ENCODE assay signal across 21 mouse cellular contexts in the genomic region with DNA sequence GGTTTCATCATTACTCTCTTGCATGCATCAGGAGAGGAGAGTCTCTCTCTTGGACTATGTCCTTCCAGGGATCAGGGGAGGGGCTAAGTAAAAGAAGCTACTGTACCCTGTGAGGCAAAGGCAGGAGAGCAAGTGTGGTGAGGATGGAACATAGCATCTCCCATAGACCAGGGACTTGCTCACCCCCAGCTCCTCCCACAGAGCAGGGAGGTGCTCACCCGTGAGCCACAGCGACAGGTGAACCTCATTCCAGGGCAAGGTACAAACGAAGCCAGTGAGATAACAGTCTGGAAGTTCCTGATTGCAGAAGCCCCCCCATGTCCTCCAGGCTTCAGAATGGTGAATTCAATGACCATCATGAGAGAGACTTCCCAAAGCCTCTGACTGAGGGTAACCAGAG. TPM values are rescaled to one million over a fixed set of nuclear protein-coding genes. Genes with fewer than 3 reads are reported as not detected.
DNase-seq lines count a peak whose midpoint lies in the region; ATAC-seq and TF ChIP-seq lines count a peak whose summit lies in the region.
"Had no signal": no experiment of that assay in that cellular context is flagged by ENCODE, and none has a peak within 500 bp of the region (broad histone marks: within the 10 kb centered on the region; RNA-seq: fewer than 3 reads in every experiment).

No protein-coding gene starts in this region.

- H3K9me3 ChIP-seq in midbrain, embryonic 13.5 days, result no peaks in the 10 kb centered on the region
- no peaks in the 10 kb centered on the region for H3K9me3 ChIP-seq in midbrain, embryonic 15.5 days
- no peaks in the 10 kb centered on the region for H3K9me3 ChIP-seq in stomach, postnatal 0 days (ENCODE audit: control insufficient read depth, low read length)
- H3K9me3 ChIP-seq: embryonic facial prominence, embryonic 10.5 days; forebrain, embryonic 13.5 days; heart, embryonic 15.5 days; hindbrain, embryonic 10.5 days; hindbrain, embryonic 15.5 days had no signal

- peak; percentile 87 for DNase-seq in heart, adult 11 months
- no peak for DNase-seq in heart, adult 8-10 months (ENCODE audit: low spot score)
- no peak for DNase-seq in stomach, postnatal 0 days (ENCODE audit: low spot score)
- no peak for DNase-seq in thymus, postnatal 10 days (ENCODE audit: low spot score in 2 of 2)
- no peak for DNase-seq in urinary bladder, postnatal 10 days (ENCODE audit: low spot score)
- DNase-seq: adrenal gland, postnatal 14 days; B cell, adult 2 months; cerebellum, adult 2 months; cerebellum, postnatal 10 days; forebrain, postnatal 0 days had no signal

- TF ChIP-seq CTCF in stomach, postnatal 0 days (IDR thresholded peaks at IDR 0.05; ENCODE audit: low read depth), result no peak

- 79% methylated on average over 3 of the region's 3 CpGs for WGBS in midbrain, embryonic 13.5 days
- WGBS in midbrain, embryonic 15.5 days, result 89% methylated on average over 3 of the region's 3 CpGs
- WGBS in macrophage (ENCODE audit: missing documents), result 92% methylated on average over 3 of the region's 3 CpGs
- 49% methylated on average over 3 of the region's 3 CpGs for WGBS in stomach, postnatal 0 days

- H3K79me2 ChIP-seq in macrophage (ENCODE audit: inconsistent target), result 0 out of 2 replicates have a peak, but pooled peaks cover 10% of the 10 kb centered on the region

- TF ChIP-seq EP300 in stomach, postnatal 0 days (optimal IDR thresholded peaks at IDR 0.05), result no peak

- no peak overlapping the region for H3K27ac ChIP-seq in midbrain, embryonic 13.5 days
- no peak overlapping the region for H3K27ac ChIP-seq in midbrain, embryonic 15.5 days
- H3K27ac ChIP-seq in macrophage, result peak overlapping the region; percentile 99
- no peak overlapping the region for H3K27ac ChIP-seq in stomach, postnatal 0 days (replicated peaks)
- H3K27ac ChIP-seq: embryonic facial prominence, embryonic 10.5 days; forebrain, embryonic 13.5 days; heart, embryonic 15.5 days; hindbrain, embryonic 10.5 days; hindbrain, embryonic 15.5 days had no signal

- no peaks in the 10 kb centered on the region for H3K27me3 ChIP-seq in midbrain, embryonic 13.5 days
- H3K27me3 ChIP-seq in midbrain, embryonic 15.5 days (replicated peaks), result no peaks in the 10 kb centered on the region
- H3K27me3 ChIP-seq in stomach, postnatal 0 days (ENCODE audit: control insufficient read depth, insufficient read depth, low read length), result no peaks in the 10 kb centered on the region
- H3K27me3 ChIP-seq: forebrain, embryonic 13.5 days; heart, embryonic 15.5 days; hindbrain, embryonic 15.5 days had no signal

- H3K4me3 ChIP-seq in midbrain, embryonic 13.5 days (replicated peaks), result no peak overlapping the region
- H3K4me3 ChIP-seq in midbrain, embryonic 15.5 days, result no peak overlapping the region
- no peak overlapping the region for H3K4me3 ChIP-seq in macrophage (ENCODE audit: inconsistent target)
- no peak overlapping the region for H3K4me3 ChIP-seq in stomach, postnatal 0 days (ENCODE audit: low read depth, low read length)
- H3K4me3 ChIP-seq: embryonic facial prominence, embryonic 10.5 days; forebrain, embryonic 13.5 days; heart, embryonic 15.5 days; hindbrain, embryonic 10.5 days; hindbrain, embryonic 15.5 days had no signal

- no peak overlapping the region for H3K9ac ChIP-seq in midbrain, embryonic 13.5 days (replicated peaks)
- no peak overlapping the region for H3K9ac ChIP-seq in midbrain, embryonic 15.5 days
- H3K9ac ChIP-seq in stomach, postnatal 0 days (ENCODE audit: low read length), result no peak overlapping the region
- H3K9ac ChIP-seq: forebrain, embryonic 13.5 days; forebrain, postnatal 0 days; heart, embryonic 15.5 days; hindbrain, embryonic 15.5 days had no signal

- 0 out of 2 replicates have a peak, but pooled peaks have one; percentile 40 for ATAC-seq in midbrain, embryonic 13.5 days
- ATAC-seq in midbrain, embryonic 15.5 days (replicated peaks), result no peak
- ATAC-seq in stomach, postnatal 0 days (ENCODE audit: low FRiP score, low TSS enrichment), result peak; percentile 51; the same call in 1 of the 2 replicates
- ATAC-seq: activated CD4-positive, CD25-positive, alpha-beta regulatory T cell, adult 4 months; forebrain, embryonic 13.5 days; forebrain, postnatal 0 days had no signal

- peaks cover 5% of the 10 kb centered on the region for H3K4me1 ChIP-seq in midbrain, embryonic 13.5 days (replicated peaks)
- peaks cover 6% of the 10 kb centered on the region for H3K4me1 ChIP-seq in midbrain, embryonic 15.5 days
- H3K4me1 ChIP-seq in stomach, postnatal 0 days (replicated peaks; ENCODE audit: control insufficient read depth, insufficient read depth), result no peaks in the 10 kb centered on the region
- H3K4me1 ChIP-seq: embryonic facial prominence, embryonic 10.5 days; forebrain, embryonic 13.5 days; heart, embryonic 15.5 days; hindbrain, embryonic 10.5 days; hindbrain, embryonic 15.5 days had no signal

- no peak overlapping the region for H3K4me2 ChIP-seq in midbrain, embryonic 13.5 days (replicated peaks)
- no peak overlapping the region for H3K4me2 ChIP-seq in midbrain, embryonic 15.5 days
- H3K4me2 ChIP-seq in stomach, postnatal 0 days (replicated peaks; ENCODE audit: low read depth), result no peak overlapping the region
- H3K4me2 ChIP-seq: forebrain, embryonic 13.5 days; heart, embryonic 11.5 days; heart, embryonic 15.5 days; hindbrain, embryonic 15.5 days had no signal

- H3K36me3 ChIP-seq in midbrain, embryonic 13.5 days, result no peaks in the 10 kb centered on the region
- H3K36me3 ChIP-seq in midbrain, embryonic 15.5 days (replicated peaks), result no peaks in the 10 kb centered on the region
- H3K36me3 ChIP-seq in macrophage (ENCODE audit: inconsistent target), result no peaks in the 10 kb centered on the region
- H3K36me3 ChIP-seq in stomach, postnatal 0 days (ENCODE audit: control insufficient read depth, insufficient read depth, low read length), result no peaks in the 10 kb centered on the region
- H3K36me3 ChIP-seq: embryonic facial prominence, embryonic 10.5 days; heart, embryonic 15.5 days; hindbrain, embryonic 10.5 days; hindbrain, embryonic 15.5 days had no signal

RNA-seq across cellular contexts. Expression of a gene that starts 2.6 kb away (rescaled TPM):
- 1 to 10 TPM; 6.3 to 8.1 (median 6.5) TPM for total RNA-seq in heart, adult 8-10 months (2022)
- 75.2 and 79.0 TPM in 2 replicates for polyA plus RNA-seq in midbrain, embryonic 13.5 days (2015; fragmentation: Nextera tagmentation; extraction: Ambion mirVana)
- 83.5 and 88.1 TPM in 2 replicates for polyA plus RNA-seq in midbrain, embryonic 15.5 days (2015; fragmentation: Nextera tagmentation; extraction: Ambion mirVana)
- 100 to 1,000 TPM; 298 to 910 (median 469) TPM for total RNA-seq in macrophage (2018; cell fraction: chromatin; rRNA removed)
- total RNA-seq in macrophage (2018; cell fraction: cytosol; rRNA removed), result 100 to 1,000 TPM in 15 of 26 experiments, 10 to 100 TPM in 11; 81.2 to 152 (median 112) TPM
- 1,000 to 10,000 TPM in 1 of 26 experiments, 100 to 1,000 TPM in 25; 194 to 1,029 (median 383) TPM for total RNA-seq in macrophage (2018; cell fraction: nucleus; rRNA removed)
- polyA plus RNA-seq in macrophage (2018), result 107 to 216 TPM (median 113 TPM) in 3 replicates
- polyA plus RNA-seq in stomach, postnatal 0 days (2015; fragmentation: Nextera tagmentation; extraction: Ambion mirVana), result 13.5 and 15.8 TPM in 2 replicates
- total RNA-seq: MEL had no signal
